Mouse (Mus musculus) adrenal gland, postnatal 4 days (tissue): Measurements from ENCODE around the gene Copg1. TPM values are rescaled to one million over a fixed set of nuclear protein-coding genes. Genes with fewer than 3 reads are reported as not detected.
A peak's percentile ranks its signal among the peaks of the same experiment; 100 is the strongest.

ENCODE experiments used
- DNase-seq, 2 experiments: peaks; one replicate each; pipeline ENCODE4 v3.0.0; 2021 to 2022; ENCODE audit warnings: low spot score in 2 of 2, mixed read lengths in 2 of 2
- total RNA-seq, 2 experiments: library from RNA; stranded (reverse); gene quantifications; 2 replicates each; pipeline ENCODE4 v1.2.3; 2021

Gene Copg1
- total RNA-seq, 2 experiments from 2014 or later: 132 to 136 TPM

GRCm38 (mm10) chr6:87875083-87875482, 12.5 kb upstream of the Copg1 start:
- DNase-seq: no peak

DNA sequence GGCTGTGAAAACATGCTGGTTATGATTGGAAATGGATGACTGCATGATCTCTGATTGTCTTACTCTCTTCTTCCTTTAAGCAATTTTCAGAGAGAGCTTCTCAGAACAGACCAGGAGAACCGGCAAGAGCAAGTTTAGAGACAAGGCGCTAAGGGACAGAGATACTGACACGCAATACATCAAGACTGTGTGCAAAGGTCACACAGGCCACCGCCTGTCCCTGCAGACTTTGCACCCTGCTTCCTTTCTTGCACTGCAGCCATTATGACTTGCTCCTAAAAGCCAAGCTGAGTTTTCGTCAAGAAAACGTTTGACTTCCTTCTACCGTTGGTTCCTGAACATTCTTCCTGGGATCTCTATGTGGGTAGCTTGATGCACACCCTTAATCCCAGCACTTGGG, 12.1 kb upstream of the Copg1 start:
- DNase-seq: no peak

GRCm38 (mm10) chr6:87876068-87876643, 11.5 kb upstream of the Copg1 start:
- DNase-seq: no peak

DNA sequence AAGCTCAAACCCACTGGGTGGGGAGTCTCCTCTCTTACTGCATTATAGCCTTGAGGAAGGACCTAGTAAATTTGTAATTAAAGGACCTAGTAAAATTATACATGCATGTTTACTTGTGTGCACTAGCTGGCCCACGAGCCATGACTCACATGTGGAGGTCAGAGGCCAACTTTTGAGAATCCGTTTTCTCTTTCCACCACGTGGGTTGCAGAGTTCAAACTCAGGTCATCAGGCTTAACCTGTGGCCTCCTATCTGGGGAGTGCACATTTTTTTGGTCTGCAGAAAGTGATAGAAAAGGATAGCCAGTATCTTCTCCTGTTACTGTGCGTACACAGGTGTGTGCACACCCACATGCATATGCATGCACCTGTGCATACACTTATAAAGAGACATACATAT, 8.6 kb upstream of the Copg1 start:
- no peak for DNase-seq

GRCm38 (mm10) chr6:87879628-87880027, 8.0 kb upstream of the Copg1 start:
- no peak for DNase-seq

GRCm38 (mm10) chr6:87882221-87882620, 5.4 kb upstream of the Copg1 start:
- DNase-seq: no peak

GRCm38 (mm10) chr6:87882816-87883215, 4.8 kb upstream of the Copg1 start:
- DNase-seq: peak; percentile 33 to 44

- DNase-seq: no peak
These were observed 893 bp upstream of the Copg1 start for GRCm38 (mm10) chr6:87886721-87887120.

GRCm38 (mm10) chr6:87893931-87894330, 6.3 kb downstream of the Copg1 start:
- DNase-seq: no peak

GRCm38 (mm10) chr6:87898028-87898427, 10.4 kb downstream of the Copg1 start:
- no peak for DNase-seq

GRCm38 (mm10) chr6:87906632-87907031, 19.0 kb downstream of the Copg1 start:
- no peak for DNase-seq

DNA sequence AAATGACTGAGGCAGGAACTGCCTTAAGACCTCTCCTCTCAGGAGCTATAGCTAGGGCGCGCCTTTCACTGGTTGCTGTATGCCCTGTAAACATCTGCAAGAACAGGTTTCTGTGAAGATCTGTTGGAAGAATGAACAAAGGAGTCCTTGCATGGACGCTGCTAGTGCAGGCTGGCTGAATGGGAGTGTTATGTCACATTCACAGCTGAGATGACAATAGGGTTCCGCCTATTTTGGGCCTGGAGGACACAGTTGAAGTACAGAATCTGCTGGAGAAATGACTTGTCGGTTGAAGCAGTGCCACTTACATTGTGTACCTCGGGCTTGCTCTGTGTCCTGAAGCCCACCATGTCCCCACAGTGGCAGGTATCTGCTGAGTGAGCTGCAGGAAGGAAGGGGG, 21.6 kb downstream of the Copg1 start:
- no peak for DNase-seq

- DNase-seq: no peak
These were observed 23.9 kb downstream of the Copg1 start for GRCm38 (mm10) chr6:87911559-87911958.

DNA sequence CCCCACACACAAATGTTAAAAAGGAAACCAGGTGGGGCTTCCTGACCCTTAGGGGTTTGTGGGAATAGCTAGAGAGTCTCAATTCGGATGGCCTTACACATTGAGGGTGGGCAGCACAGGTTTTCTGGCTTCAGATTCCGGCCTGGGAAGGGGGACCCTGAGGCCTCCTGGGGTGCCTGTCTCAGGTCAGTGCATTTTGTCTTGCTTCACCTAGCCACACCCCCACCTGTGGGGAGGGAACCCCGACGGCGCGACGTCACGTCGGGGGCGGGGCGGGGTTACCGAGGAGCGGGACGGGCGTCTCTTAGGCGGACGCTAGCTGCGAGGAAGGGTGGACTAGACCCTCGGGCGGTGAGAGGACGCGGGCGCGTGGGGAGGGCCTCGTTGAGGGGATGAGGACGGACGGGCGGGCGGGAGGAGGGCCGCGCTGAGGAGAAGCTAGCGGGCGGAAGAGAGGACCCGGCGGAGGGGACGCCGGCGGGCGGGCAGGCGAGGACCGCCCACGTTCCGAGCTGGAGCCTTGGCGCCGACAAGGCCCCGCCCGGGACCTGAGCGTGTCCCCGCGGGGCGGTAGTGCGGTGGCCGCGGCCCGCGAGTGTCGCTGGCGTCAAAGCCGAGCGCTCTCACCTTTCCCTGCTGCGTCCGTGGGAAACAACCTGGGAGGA, 26.2 kb downstream of the Copg1 start, which contains the start of gene Hmces:
Hmces (plus strand) TSS at position 275 of the 665 bp plus-strand sequence.
- DNase-seq: peak; percentile 35 to 46

GRCm38 (mm10) chr6:87914326-87915102, 26.9 kb downstream of the Copg1 start:
- no peak for DNase-seq

- DNase-seq: no peak
These were observed 28.3 kb downstream of the Copg1 start for GRCm38 (mm10) chr6:87915939-87916338.

DNA sequence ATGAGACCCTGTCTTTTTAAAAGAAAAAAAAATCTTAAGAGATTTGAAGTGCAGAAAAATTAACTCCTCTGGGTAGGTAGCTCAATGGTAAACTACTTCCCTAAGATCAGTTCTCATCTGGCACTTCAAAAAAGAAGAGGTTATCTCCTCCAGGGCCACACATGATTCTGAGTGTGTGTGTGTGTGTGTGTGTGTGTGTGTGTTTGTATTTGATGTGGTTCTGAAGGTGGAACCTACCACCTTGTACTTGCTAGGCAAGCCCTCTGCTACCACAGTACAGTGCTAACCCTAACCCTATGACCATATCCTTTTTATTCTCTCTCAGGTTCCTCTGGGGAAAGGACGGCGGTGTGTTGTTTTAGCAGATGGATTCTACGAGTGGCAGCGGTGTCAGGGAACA, 33.6 kb downstream of the Copg1 start:
- DNase-seq: no peak

- no peak for DNase-seq
These were observed 36.0 kb downstream of the Copg1 start for GRCm38 (mm10) chr6:87923624-87924023.

DNA sequence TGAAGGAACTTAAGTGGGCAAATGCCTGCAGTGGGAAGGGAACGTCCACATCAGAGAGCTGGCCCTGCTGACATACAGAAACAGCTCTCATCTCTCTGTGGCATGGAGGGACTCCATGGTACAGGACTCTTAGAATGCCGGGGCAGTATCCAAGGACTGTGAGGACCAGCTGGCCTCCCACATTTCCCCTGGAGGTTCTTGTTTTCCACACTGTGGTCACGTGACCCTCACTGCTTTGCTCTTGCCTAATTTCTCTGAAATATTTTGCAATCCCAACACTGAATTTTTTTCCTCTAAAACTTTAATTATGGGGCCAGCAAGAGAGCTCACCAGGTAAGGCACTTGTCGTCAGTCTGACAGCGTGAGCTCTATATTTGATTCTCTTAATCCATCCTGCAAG, 47.4 kb downstream of the Copg1 start:
- DNase-seq: no peak

- DNase-seq: peak in 1 of 2 experiments; percentile 10
These were observed 49.7 kb downstream of the Copg1 start for GRCm38 (mm10) chr6:87937178-87937788.

DNA sequence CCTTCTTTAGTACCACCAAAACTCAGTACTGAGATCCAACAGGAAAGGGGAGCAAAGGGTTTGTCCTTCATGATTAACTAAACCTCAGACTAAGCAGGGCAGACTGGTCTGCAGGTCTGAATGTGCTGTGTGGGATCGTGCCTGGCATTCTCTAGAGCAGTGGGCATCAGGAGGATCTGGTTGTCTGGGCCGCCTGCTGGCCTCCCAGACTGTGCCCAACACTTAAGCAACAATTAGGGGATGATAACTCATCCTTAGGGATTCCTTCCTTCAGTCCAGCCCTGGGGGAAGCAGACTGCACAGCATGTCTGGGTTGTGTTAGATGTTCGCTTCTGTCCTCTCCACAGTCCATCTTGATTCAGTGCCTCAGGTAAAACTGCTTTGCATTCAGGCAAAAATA, 51.3 kb downstream of the Copg1 start:
- no peak for DNase-seq

DNA sequence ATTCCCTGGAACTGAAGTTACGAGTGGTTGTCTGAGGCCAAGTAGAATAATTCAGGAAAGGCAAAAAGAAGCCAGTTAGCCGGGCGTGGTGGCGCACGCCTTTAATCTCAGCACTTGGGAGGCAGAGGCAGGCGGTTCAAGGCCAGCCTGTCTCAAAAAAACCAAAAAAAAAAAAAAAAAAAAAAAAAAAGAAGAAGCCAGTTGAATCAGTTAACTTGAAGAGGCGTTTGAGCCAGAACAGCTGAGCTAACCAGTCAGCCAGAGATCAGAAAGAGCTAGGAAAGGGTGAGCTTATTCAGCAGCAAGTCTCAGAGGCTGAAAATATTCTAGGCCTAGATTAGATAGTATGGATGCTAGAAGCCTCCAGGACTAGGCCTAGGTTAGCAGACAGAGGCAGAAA, 54.6 kb downstream of the Copg1 start:
- no peak for DNase-seq
